Mouse (Mus musculus) brown adipose tissue, adult 24 weeks (tissue): ENCODE results near the gene Ccdc13. TPM values are rescaled to one million over a fixed set of nuclear protein-coding genes. Genes with fewer than 3 reads are reported as not detected.
A peak's percentile ranks its signal among the peaks of the same experiment; 100 is the strongest.

Experiments
- H3K27ac ChIP-seq: fragments of 200-500 bp; replicated peaks from 2 replicates; pipeline ENCODE4 v1.5.1; 2012; ENCODE audit warnings: low read depth, mild to moderate bottlenecking, low read length
- H3K4me1 ChIP-seq: fragments of 200-500 bp; 2 replicates; pipeline ENCODE4 v1.6.1; 2012; ENCODE audit warnings: low read length, mixed read lengths; ENCODE audit not compliant: control insufficient read depth, insufficient read depth, insufficient read length
- H3K4me3 ChIP-seq: fragments of 200-500 bp; 2 replicates; pipeline ENCODE4 v1.5.1; 2012; ENCODE audit warnings: low read depth, mild to moderate bottlenecking, low read length, moderate library complexity; ENCODE audit not compliant: insufficient read depth
- polyA plus RNA-seq: library from polyadenylated mRNA; stranded (reverse); fragments of >200 nt; gene quantifications from 2 replicates; pipeline ENCODE4 v1.2.4, GENCODE M21; 2012; ENCODE audit not compliant: missing spikeins, insufficient read depth, insufficient read length

Gene Ccdc13
- polyA plus RNA-seq, 1 experiment: not detected

- no peaks in the 10 kb centered on the region for H3K4me1 ChIP-seq
- H3K4me3 ChIP-seq: peak within 1 kb of the TSS; percentile 86
Observed at GRCm38 (mm10) chr9:121858153-121858488, 18.9 kb upstream of the Ccdc13 start, which contains the start of gene Higd1a. Gene Higd1a (minus strand): TSS chr9:121858362.

GRCm38 (mm10) chr9:121857474-121858152, 18.4 kb upstream of the Ccdc13 start:
- no peaks in the 10 kb centered on the region for H3K4me1 ChIP-seq
- H3K4me3 ChIP-seq: peak overlapping the region; percentile 86
- peak overlapping the region; percentile 92 for H3K27ac ChIP-seq

More at GRCm38 (mm10) chr9:121858153-121858488, 18.9 kb upstream of the Ccdc13 start, which contains the start of gene Higd1a:
- H3K27ac ChIP-seq: peak within 1 kb of the TSS; percentile 92

GRCm38 (mm10) chr9:121856649-121857416, 17.6 kb upstream of the Ccdc13 start:
- peak overlapping the region; percentile 84 for H3K27ac ChIP-seq
- peak overlapping the region; percentile 86 for H3K4me3 ChIP-seq
- no peaks in the 10 kb centered on the region for H3K4me1 ChIP-seq

- Histone ChIP-seq H3K27ac (no peak overlapping the region), H3K4me1 (no peaks in the 10 kb centered on the region), H3K4me3 (no peak overlapping the region)
Observed at GRCm38 (mm10) chr9:121854246-121854645, 15.0 kb upstream of the Ccdc13 start.

GRCm38 (mm10) chr9:121847842-121848241, 8.6 kb upstream of the Ccdc13 start:
- Histone ChIP-seq H3K4me1 (no peaks in the 10 kb centered on the region), H3K4me3 (no peak overlapping the region), H3K27ac (peak overlapping the region; percentile 57)

GRCm38 (mm10) chr9:121847138-121847537, 7.9 kb upstream of the Ccdc13 start:
- peak overlapping the region; percentile 57 for H3K27ac ChIP-seq
- no peaks in the 10 kb centered on the region for H3K4me1 ChIP-seq
- no peak overlapping the region for H3K4me3 ChIP-seq

- Histone ChIP-seq H3K4me3 (no peak overlapping the region), H3K4me1 (no peaks in the 10 kb centered on the region), H3K27ac (no peak overlapping the region)
Observed at GRCm38 (mm10) chr9:121846526-121847118, 7.4 kb upstream of the Ccdc13 start.

- Histone ChIP-seq H3K4me1 (0 out of 2 replicates have a peak, but pooled peaks cover 3% of the 10 kb centered on the region), H3K4me3 (no peak overlapping the region), H3K27ac (no peak overlapping the region)
Observed at GRCm38 (mm10) chr9:121842914-121843313, 3.7 kb upstream of the Ccdc13 start.

GRCm38 (mm10) chr9:121839622-121839965, 333 bp upstream of the Ccdc13 start:
- peak overlapping the region; percentile 56 for H3K4me3 ChIP-seq
- 0 out of 2 replicates have a peak, but pooled peaks cover 3% of the 10 kb centered on the region for H3K4me1 ChIP-seq
- H3K27ac ChIP-seq: no peak overlapping the region

- Histone ChIP-seq H3K27ac (no peak overlapping the region), H3K4me3 (no peak overlapping the region), H3K4me1 (0 out of 2 replicates have a peak, but pooled peaks cover 3% of the 10 kb centered on the region)
Observed at GRCm38 (mm10) chr9:121838008-121838407, 1.3 kb downstream of the Ccdc13 start.

- no peak overlapping the region for H3K4me3 ChIP-seq
- H3K27ac ChIP-seq: no peak overlapping the region
- H3K4me1 ChIP-seq: no peaks in the 10 kb centered on the region
Observed at GRCm38 (mm10) chr9:121833825-121834224, 5.4 kb downstream of the Ccdc13 start.

GRCm38 (mm10) chr9:121830956-121831293, 8.3 kb downstream of the Ccdc13 start:
- Histone ChIP-seq H3K4me3 (no peak overlapping the region), H3K4me1 (no peaks in the 10 kb centered on the region), H3K27ac (no peak overlapping the region)

- Histone ChIP-seq H3K27ac (no peak overlapping the region), H3K4me1 (no peaks in the 10 kb centered on the region), H3K4me3 (no peak overlapping the region)
Observed at GRCm38 (mm10) chr9:121830243-121830955, 8.9 kb downstream of the Ccdc13 start.

- Histone ChIP-seq H3K4me1 (no peaks in the 10 kb centered on the region), H3K4me3 (no peak overlapping the region), H3K27ac (no peak overlapping the region)
Observed at GRCm38 (mm10) chr9:121829270-121829992, 9.8 kb downstream of the Ccdc13 start.
